Mouse (Mus musculus) small intestine, adult 2 months (tissue): Measurements from ENCODE around the gene Ttc7. TPM values are rescaled to one million over a fixed set of nuclear protein-coding genes. Genes with fewer than 3 reads are reported as not detected.

ENCODE experiments used
- H3K27ac ChIP-seq: fragments of 200-500 bp; 2 replicates; pipeline ENCODE4 v1.5.1; 2012; ENCODE audit warnings: low read depth, low read length, control low read depth, inconsistent platforms; ENCODE audit not compliant: insufficient read depth
- H3K27me3 ChIP-seq: fragments of 200-500 bp; 2 replicates; pipeline ENCODE4 v1.6.1; 2012; ENCODE audit warnings: mild to moderate bottlenecking, moderate library complexity, low read length, inconsistent platforms; ENCODE audit not compliant: control insufficient read depth, insufficient read depth
- H3K36me3 ChIP-seq: fragments of 200-500 bp; 2 replicates; pipeline ENCODE4 v1.6.1; 2012; ENCODE audit warnings: mild to moderate bottlenecking, low read length, control low read depth, inconsistent platforms; ENCODE audit not compliant: control insufficient read depth, insufficient read depth
- H3K4me1 ChIP-seq: fragments of 200-500 bp; 2 replicates; pipeline ENCODE4 v1.6.1; 2012; ENCODE audit warnings: low read length, inconsistent platforms, mixed read lengths; ENCODE audit not compliant: control insufficient read depth, insufficient read depth, insufficient read length
- H3K4me3 ChIP-seq: fragments of 200-500 bp; 2 replicates; pipeline ENCODE4 v1.5.1; 2012; ENCODE audit warnings: low read depth, mild to moderate bottlenecking, control low read depth, inconsistent platforms, low read length, moderate library complexity
- CTCF ChIP-seq: fragments of 200-500 bp; IDR thresholded peaks from 2 replicates; pipeline ENCODE4 v1.5.1; 2012; ENCODE audit warnings: low read depth, mild to moderate bottlenecking, control low read depth, inconsistent platforms, low read length, moderate library complexity, mixed read lengths; ENCODE audit not compliant: insufficient replicate concordance, insufficient read length; ENCODE audit errors: extremely low read depth
- POLR2A ChIP-seq: fragments of 200-500 bp; IDR thresholded peaks from 2 replicates; pipeline ENCODE4 v1.6.1; 2012; ENCODE audit warnings: low read depth, mild to moderate bottlenecking, control low read depth, inconsistent platforms, low read length, moderate library complexity
- WGBS: fragments of 180-500 bp; shearing (Covaris S2); methylation state at CpG from one replicate; pipeline ENCODE4 v1.1.7; 2018; 5-methylcytosine and 5-hydroxymethylcytosine counted together
- polyA plus RNA-seq: library from polyadenylated mRNA; depleted of rRNA; stranded (reverse); fragments of >200 nt; gene quantifications from 2 replicates; pipeline ENCODE4 v1.2.3, GENCODE M21; 2012

The Ttc7 gene
- polyA plus RNA-seq, 1 experiment: 289 TPM

DNA sequence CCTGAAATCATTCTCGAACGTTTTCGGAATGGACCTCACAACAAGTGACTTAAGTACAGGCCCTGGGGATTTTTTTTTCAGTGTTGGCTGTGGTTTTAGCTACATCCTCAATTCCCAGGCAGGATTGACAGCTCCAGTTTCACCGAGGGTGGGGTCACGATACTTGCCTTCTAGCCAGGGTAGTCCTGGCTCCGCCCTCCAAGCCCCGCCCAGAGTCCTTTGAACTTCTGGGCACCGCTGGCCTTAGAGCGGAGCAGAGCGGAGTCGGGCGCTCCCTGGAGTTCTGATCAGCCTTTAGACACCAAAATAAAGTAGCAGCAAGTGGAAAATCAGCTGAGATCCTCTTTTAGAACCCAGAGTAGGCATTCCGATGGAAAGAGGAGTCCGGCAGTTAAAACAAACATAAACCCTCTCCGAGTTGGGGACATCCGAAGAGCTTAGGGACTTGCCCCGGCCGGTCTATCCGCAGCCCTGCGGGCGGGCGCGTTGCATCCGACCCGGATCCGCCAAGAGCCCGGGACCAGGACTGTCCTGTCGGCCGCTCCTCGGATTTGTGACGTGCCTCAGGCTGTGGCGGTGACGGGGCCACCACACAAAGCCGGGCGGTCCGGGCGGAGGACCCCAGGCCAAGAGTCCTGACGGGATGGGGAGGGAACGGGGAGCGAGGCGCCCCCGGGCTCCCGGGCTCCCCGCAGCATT, 530 bp upstream of the Ttc7 start:
- peaks cover 15% of the 10 kb centered on the region for H3K4me1 ChIP-seq
- under 1% methylated on average over 44 of the region's 44 CpGs for WGBS
- no peaks in the 10 kb centered on the region for H3K27me3 ChIP-seq
- TF ChIP-seq CTCF: no peak
- TF ChIP-seq POLR2A: peak; percentile 87
- 0 out of 2 replicates have a peak, but pooled peaks cover 3% of the 10 kb centered on the region for H3K36me3 ChIP-seq
- H3K27ac ChIP-seq: peak overlapping the region; percentile 98
- H3K4me3 ChIP-seq: peak overlapping the region; percentile 94

DNA sequence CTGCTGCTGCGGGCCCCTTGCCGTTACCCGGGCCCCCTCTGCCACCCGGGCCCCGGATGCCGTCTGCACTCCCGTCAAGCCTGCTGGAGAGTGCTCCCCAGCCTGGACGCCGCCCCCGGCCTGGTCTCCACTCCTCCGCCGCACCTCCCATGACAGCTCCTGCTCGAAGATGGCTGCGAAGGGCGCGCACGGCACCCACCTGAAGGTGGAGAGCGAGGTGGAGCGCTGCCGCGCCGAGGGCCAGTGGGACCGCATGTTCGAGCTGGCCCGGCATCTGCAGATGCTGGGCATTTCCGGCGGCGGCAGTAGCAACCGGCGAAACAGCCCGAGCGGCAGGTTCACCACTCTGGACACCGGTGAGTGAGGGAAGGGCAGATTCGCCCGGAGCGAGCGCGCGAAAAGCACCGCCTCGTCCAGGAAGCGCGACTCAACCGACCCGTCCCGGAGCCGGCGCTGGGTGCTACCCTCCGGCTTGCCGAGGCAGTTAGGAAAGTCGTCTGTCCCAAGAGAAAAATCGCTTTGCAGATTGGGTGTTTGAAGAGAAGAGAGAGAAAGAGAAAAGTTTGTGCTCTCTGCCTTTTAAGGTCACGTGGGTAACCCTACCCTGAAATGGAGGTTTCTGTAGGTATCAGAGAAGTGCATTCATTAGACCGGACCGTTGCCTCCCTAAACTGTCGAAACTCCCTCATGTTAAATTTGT, 519 bp downstream of the Ttc7 start:
- WGBS: under 1% methylated on average over 56 of the region's 56 CpGs
- H3K27me3 ChIP-seq: no peaks in the 10 kb centered on the region
- TF ChIP-seq CTCF (no peak), POLR2A (no peak)

DNA sequence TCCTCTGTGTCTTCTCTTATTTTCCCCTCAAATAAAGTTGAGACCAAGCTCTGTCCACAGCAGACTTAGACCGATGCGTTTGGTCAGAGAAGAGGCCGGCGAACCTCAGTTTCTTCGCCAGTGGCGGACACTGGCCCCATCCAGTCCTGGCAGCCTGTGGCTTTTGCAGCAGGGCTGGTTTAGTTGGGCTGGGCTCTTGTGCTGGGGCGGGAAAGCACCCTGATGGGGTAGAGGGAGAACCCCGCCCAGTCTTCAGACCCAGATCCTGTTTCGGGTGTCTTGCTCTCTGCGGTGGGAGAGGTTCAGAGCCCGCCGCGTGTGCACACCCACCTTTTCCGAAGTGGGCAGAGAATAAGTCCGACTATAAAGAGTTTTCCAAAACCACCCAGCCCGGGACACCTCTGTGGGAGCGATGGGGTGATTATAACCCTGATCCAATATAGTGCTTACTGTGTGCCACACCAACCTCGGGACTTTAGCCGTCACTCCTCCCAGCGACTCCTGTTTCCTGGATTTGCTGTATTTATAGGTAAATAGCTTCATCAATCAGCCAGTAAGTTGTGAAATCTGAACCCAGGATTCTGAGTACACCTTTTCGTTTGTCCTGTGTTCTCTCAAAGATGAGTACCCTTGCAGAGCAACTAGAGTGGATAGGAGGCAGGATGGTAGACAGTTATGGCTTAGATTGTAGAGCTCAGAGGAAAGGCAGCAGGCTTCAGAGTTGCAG, 1.2 kb downstream of the Ttc7 start:
- H3K4me3 ChIP-seq: peak overlapping the region; percentile 94
- peaks cover 15% of the 10 kb centered on the region for H3K4me1 ChIP-seq
- no peaks in the 10 kb centered on the region for H3K27me3 ChIP-seq
- TF ChIP-seq CTCF (no peak), POLR2A (peak; percentile 30; the same call in 1 of the 2 replicates)
- H3K27ac ChIP-seq: peak overlapping the region; percentile 90
- WGBS: 8% methylated on average over 21 of the region's 21 CpGs
- H3K36me3 ChIP-seq: 0 out of 2 replicates have a peak, but pooled peaks cover 5% of the 10 kb centered on the region

More for the DNA sequence above, 519 bp downstream of the Ttc7 start:
- Histone ChIP-seq H3K27ac (peak overlapping the region; percentile 90), H3K36me3 (0 out of 2 replicates have a peak, but pooled peaks cover 5% of the 10 kb centered on the region), H3K4me3 (peak overlapping the region; percentile 94), H3K4me1 (peaks cover 15% of the 10 kb centered on the region)

DNA sequence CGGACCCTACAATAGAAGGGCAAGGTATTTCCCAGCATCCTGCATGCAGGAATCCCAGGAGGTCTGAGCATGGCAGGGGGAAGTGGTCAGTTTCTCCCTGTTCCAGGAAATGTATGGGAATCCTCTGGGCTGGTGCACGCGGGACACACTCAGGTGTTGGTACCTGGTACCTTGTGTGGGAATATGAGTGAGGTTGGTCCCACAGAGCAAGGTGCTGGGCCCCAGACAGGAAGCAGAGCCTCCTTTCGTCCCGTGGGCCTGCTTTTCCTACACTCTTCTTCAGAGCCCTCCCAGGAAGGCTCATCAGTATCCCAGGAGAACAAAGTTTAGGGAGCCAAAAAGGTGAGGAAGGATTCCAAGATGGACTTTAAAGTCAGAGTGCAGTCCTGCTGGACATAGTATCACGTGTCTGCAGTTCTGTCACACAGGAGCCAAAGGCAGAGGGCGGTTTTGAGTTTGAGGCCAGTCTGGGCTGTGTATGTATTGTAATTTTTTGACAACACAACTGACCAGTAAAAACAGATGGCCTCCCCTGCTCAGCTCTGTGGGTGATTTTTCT, 1.9 kb downstream of the Ttc7 start:
- H3K4me3 ChIP-seq: peak overlapping the region; percentile 46
- peak overlapping the region; percentile 90 for H3K27ac ChIP-seq

DNA sequence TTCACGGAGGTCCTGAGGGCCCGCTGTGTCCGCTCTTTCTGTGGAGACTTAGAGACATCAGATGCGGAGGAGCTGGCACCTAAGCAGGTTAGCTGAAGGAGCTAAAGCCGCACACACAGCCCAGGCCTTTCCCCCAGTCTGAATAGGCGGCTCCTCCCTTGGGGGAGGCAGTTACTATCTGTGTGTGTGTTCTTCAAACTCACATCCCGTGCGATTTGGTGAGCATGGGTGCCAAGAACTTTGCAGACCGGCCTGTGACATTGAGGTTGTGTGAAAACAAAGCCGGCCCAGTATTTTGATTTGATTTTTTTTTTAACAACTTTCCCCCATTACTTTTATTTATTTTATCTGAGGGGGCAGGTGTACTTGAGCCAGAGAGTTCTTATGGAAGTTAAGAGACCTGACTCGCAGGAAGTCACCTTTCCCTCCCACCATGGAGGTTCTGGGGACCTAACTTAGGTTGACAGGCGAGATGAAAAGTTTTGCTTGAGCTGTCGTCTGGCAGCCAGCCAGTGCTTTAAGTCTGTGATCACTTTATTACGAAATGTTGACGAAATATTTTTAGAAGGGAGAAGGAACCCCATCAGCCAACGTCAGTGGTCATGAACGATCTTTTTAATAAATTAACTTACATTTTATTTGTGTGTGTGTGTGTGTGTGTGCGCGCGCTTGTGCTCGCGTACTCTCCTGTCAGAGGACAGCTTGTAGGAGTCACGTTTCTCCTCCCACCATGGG, 3.2 kb downstream of the Ttc7 start:
- Histone ChIP-seq H3K36me3 (0 out of 2 replicates have a peak, but pooled peaks cover 8% of the 10 kb centered on the region), H3K27ac (no peak overlapping the region), H3K4me1 (peaks cover 28% of the 10 kb centered on the region), H3K27me3 (no peaks in the 10 kb centered on the region), H3K4me3 (no peak overlapping the region)
- 76% methylated on average over 23 of the region's 23 CpGs for WGBS
- TF ChIP-seq CTCF (no peak), POLR2A (no peak)

More for the DNA sequence above, 1.9 kb downstream of the Ttc7 start:
- Histone ChIP-seq H3K4me1 (peaks cover 20% of the 10 kb centered on the region), H3K36me3 (0 out of 2 replicates have a peak, but pooled peaks cover 5% of the 10 kb centered on the region), H3K27me3 (no peaks in the 10 kb centered on the region)
- 61% methylated on average over 7 of the region's 7 CpGs for WGBS
- TF ChIP-seq CTCF (no peak), POLR2A (no peak)

DNA sequence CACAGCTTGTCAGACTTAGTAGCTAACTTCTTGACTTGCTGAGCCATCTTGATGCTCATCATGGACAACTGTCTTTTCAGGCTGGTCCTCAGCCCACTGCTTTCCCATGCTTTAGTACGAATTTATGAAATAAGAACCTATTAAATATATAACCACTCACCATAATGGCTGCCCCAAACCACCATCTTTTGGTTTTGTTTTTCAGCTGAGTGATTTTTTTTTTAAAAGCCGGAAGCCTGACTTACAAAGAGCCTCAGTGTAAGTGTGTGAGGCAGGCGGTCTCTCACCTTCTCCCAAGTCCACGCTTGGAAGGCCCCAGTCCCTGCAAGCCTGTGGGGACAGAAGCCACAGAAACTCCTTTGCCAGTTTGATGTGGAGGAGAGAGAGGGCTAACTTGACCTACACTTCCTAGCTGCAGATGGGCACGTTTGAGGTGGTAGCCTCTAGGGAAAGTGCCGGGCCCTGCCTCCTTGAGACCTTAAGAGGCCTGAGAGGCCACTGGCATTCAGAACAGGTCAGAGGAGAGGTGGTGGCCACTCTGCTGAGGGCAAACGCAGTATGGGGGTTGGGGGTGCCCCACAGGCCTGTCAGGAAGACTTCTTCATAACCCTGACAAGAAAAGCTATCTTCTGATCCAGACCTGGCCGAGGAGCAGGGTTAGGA, 3.9 kb downstream of the Ttc7 start:
- 0 out of 2 replicates have a peak, but pooled peaks cover 8% of the 10 kb centered on the region for H3K36me3 ChIP-seq
- no peaks in the 10 kb centered on the region for H3K27me3 ChIP-seq
- no peak overlapping the region for H3K27ac ChIP-seq
- H3K4me3 ChIP-seq: no peak overlapping the region
- TF ChIP-seq CTCF: no peak
- TF ChIP-seq POLR2A: no peak
- 80% methylated on average over 8 of the region's 8 CpGs for WGBS
- H3K4me1 ChIP-seq: peaks cover 30% of the 10 kb centered on the region
